Mouse (Mus musculus) limb, embryonic 13.5 days (tissue): ENCODE data around the gene Hist1h4a. TPM values are rescaled to one million over a fixed set of nuclear protein-coding genes. Genes with fewer than 3 reads are reported as not detected.
A peak's percentile ranks its signal among the peaks of the same experiment; 100 is the strongest.
"Not testable (repeated sequence)": the region's sequence is repeated elsewhere in the genome, so short reads cannot be mapped to it uniquely, and the experiment has no call there.

Experiments used
- ATAC-seq: fragments of 200-750 bp; cut with Nextera tagmentation; 2 replicates; pipeline ENCODE4 v1.8.0; 2017; ENCODE audit warnings: low read depth, moderate number of reproducible peaks, moderate TSS enrichment; ENCODE audit not compliant: low FRiP score
- H3K27ac ChIP-seq: fragments of 300-500 bp; sonication (generic); 2 replicates; pipeline ENCODE4 v1.5.1; 2015; ENCODE audit warnings: inconsistent platforms, mild to moderate bottlenecking, moderate library complexity
- H3K27me3 ChIP-seq: fragments of 300-500 bp; sonication (generic); 2 replicates; pipeline ENCODE4 v1.6.1; 2015; ENCODE audit warnings: mild to moderate bottlenecking, inconsistent platforms
- H3K36me3 ChIP-seq: fragments of 300-500 bp; sonication (generic); 2 replicates; pipeline ENCODE4 v1.6.1; 2015; ENCODE audit warnings: inconsistent platforms, mild to moderate bottlenecking, moderate library complexity
- H3K4me1 ChIP-seq: fragments of 300-500 bp; sonication (generic); 2 replicates; pipeline ENCODE4 v1.6.1; 2015; ENCODE audit warnings: inconsistent platforms
- H3K4me2 ChIP-seq: fragments of 300-500 bp; sonication (generic); replicated peaks from 2 replicates; pipeline ENCODE4 v1.6.1; 2015; ENCODE audit warnings: inconsistent platforms, mild to moderate bottlenecking, moderate library complexity
- H3K4me3 ChIP-seq: fragments of 300-500 bp; sonication (generic); 2 replicates; pipeline ENCODE4 v1.5.1; 2015; ENCODE audit warnings: moderate library complexity, mild to moderate bottlenecking, inconsistent platforms
- H3K9ac ChIP-seq: fragments of 300-500 bp; sonication (generic); 2 replicates; pipeline ENCODE4 v1.6.1; 2015; ENCODE audit warnings: mild to moderate bottlenecking, inconsistent platforms
- H3K9me3 ChIP-seq: fragments of 300-500 bp; sonication (generic); 2 replicates; pipeline ENCODE4 v1.6.1; 2016; ENCODE audit warnings: inconsistent platforms
- WGBS: fragments of 180-500 bp; shearing (Covaris S2); methylation state at CpG from one replicate; pipeline ENCODE4 v1.1.7; 2015; 5-methylcytosine and 5-hydroxymethylcytosine counted together
- polyA plus RNA-seq: library from polyadenylated mRNA; unstranded; fragments of >200 nt; fragmentation: Nextera tagmentation; extraction: Ambion mirVana; gene quantifications from 2 replicates; pipeline ENCODE4 v1.2.1, GENCODE M21; 2015

Hist1h4a gene
- polyA plus RNA-seq, 1 experiment from 2014 or later: 0.65 TPM

GRCm38 (mm10) chr13:23756790-23757189 lies 4.2 kb downstream of the Hist1h4a start, which contains the start of gene Hist1h4b:
Hist1h4b (plus strand) TSS chr13:23757013.
- peaks cover 29% of the 10 kb centered on the region for H3K4me1 ChIP-seq
- no peaks in the 10 kb centered on the region for H3K9me3 ChIP-seq
- H3K27ac ChIP-seq: peak within 1 kb of the TSS; percentile 94
- peak within 1 kb of the TSS; percentile 46 for H3K4me3 ChIP-seq
- peak; percentile 77 for ATAC-seq
- peak within 1 kb of the TSS; percentile 82 for H3K4me2 ChIP-seq
- no peaks in the 10 kb centered on the region for H3K36me3 ChIP-seq
- no peaks in the 10 kb centered on the region for H3K27me3 ChIP-seq
- peak within 1 kb of the TSS; percentile 69 for H3K9ac ChIP-seq
- WGBS: 0% methylated on average over 17 of the region's 22 CpGs

- Histone ChIP-seq H3K27me3 (no peaks in the 10 kb centered on the region), H3K27ac (no peak overlapping the region), H3K4me1 (peaks cover 23% of the 10 kb centered on the region), H3K36me3 (no peaks in the 10 kb centered on the region), H3K4me3 (no peak overlapping the region), H3K4me2 (no peak overlapping the region), H3K9me3 (no peaks in the 10 kb centered on the region), H3K9ac (no peak overlapping the region)
- ATAC-seq: no peak
Measured at GRCm38 (mm10) chr13:23755000-23755399, 6.0 kb downstream of the Hist1h4a start.

- Histone ChIP-seq H3K27me3 (no peaks in the 10 kb centered on the region), H3K27ac (peak overlapping the region; percentile 76; the same call in 1 of the 2 replicates), H3K36me3 (no peaks in the 10 kb centered on the region), H3K4me3 (0 out of 2 replicates have a peak overlapping the region, but pooled peaks have one; percentile 12), H3K4me1 (peaks cover 23% of the 10 kb centered on the region), H3K9me3 (no peaks in the 10 kb centered on the region), H3K4me2 (peak overlapping the region; percentile 65), H3K9ac (peak overlapping the region; percentile 65; the same call in 1 of the 2 replicates)
- ATAC-seq: no peak
- WGBS: 56% methylated on average over 4 of the region's 4 CpGs
Measured at GRCm38 (mm10) chr13:23753314-23754078, 7.5 kb downstream of the Hist1h4a start.

- Histone ChIP-seq H3K27ac (peak overlapping the region; percentile 76), H3K27me3 (no peaks in the 10 kb centered on the region), H3K9ac (peak overlapping the region; percentile 65), H3K4me3 (peak overlapping the region; percentile 42), H3K9me3 (no peaks in the 10 kb centered on the region), H3K4me2 (peak overlapping the region; percentile 65), H3K4me1 (peaks cover 27% of the 10 kb centered on the region), H3K36me3 (no peaks in the 10 kb centered on the region)
- 4% methylated on average over 6 of the region's 6 CpGs for WGBS
- ATAC-seq: no peak
Measured at GRCm38 (mm10) chr13:23752742-23753172, 8.3 kb downstream of the Hist1h4a start.

- peak within 1 kb of the TSS; percentile 48 for H3K4me3 ChIP-seq
- peak within 1 kb of the TSS; percentile 69 for H3K9ac ChIP-seq
- H3K36me3 ChIP-seq, H3K9me3 ChIP-seq, H3K27me3 ChIP-seq: not testable (repeated sequence)
- peak within 1 kb of the TSS; percentile 96 for H3K27ac ChIP-seq
- H3K4me2 ChIP-seq: peak within 1 kb of the TSS; percentile 65
- 0% methylated on average over 21 of the region's 47 CpGs for WGBS
- ATAC-seq: peak; percentile 90
- peaks cover 27% of the 10 kb centered on the region for H3K4me1 ChIP-seq
Measured at GRCm38 (mm10) chr13:23752067-23752741, 8.8 kb downstream of the Hist1h4a start, which contains the start of gene Hist1h3b. Hist1h3b (plus strand) TSS chr13:23752267.

GRCm38 (mm10) chr13:23751478-23751956 lies 9.5 kb downstream of the Hist1h4a start:
- peak overlapping the region; percentile 48 for H3K4me3 ChIP-seq
- no peak for ATAC-seq
- no peaks in the 10 kb centered on the region for H3K9me3 ChIP-seq
- WGBS: under 1% methylated on average over 11 of the region's 11 CpGs
- peaks cover 29% of the 10 kb centered on the region for H3K4me1 ChIP-seq
- no peaks in the 10 kb centered on the region for H3K27me3 ChIP-seq
- H3K27ac ChIP-seq: peak overlapping the region; percentile 96
- peak overlapping the region; percentile 65 for H3K4me2 ChIP-seq
- no peaks in the 10 kb centered on the region for H3K36me3 ChIP-seq
- H3K9ac ChIP-seq: peak overlapping the region; percentile 69

GRCm38 (mm10) chr13:23750839-23751477 lies 10.1 kb downstream of the Hist1h4a start, which contains the start of gene Hist1h2ab:
Hist1h2ab (plus strand) TSS chr13:23751126.
- Histone ChIP-seq H3K4me2 (peak within 1 kb of the TSS; percentile 65), H3K4me3 (peak within 1 kb of the TSS; percentile 48), H3K4me1 (peaks cover 29% of the 10 kb centered on the region), H3K27ac (peak within 1 kb of the TSS; percentile 96), H3K9ac (peak within 1 kb of the TSS; percentile 69)
- not testable (repeated sequence) for H3K27me3 ChIP-seq, H3K36me3 ChIP-seq, H3K9me3 ChIP-seq
- under 1% methylated on average over 32 of the region's 47 CpGs for WGBS
- ATAC-seq: peak; percentile 54

- Histone ChIP-seq H3K27ac (peak overlapping the region; percentile 84), H3K9me3 (no peaks in the 10 kb centered on the region), H3K4me3 (no peak overlapping the region), H3K36me3 (no peaks in the 10 kb centered on the region), H3K4me1 (peaks cover 30% of the 10 kb centered on the region), H3K9ac (no peak overlapping the region), H3K27me3 (no peaks in the 10 kb centered on the region), H3K4me2 (no peak overlapping the region)
- WGBS: 93% methylated on average over 5 of the region's 5 CpGs
- ATAC-seq: no peak
Measured at GRCm38 (mm10) chr13:23749563-23750121, 11.4 kb downstream of the Hist1h4a start.

GRCm38 (mm10) chr13:23747892-23748288 lies 13.1 kb downstream of the Hist1h4a start:
- Histone ChIP-seq H3K9ac (peak overlapping the region; percentile 68), H3K27ac (peak overlapping the region; percentile 99), H3K4me3 (peak overlapping the region; percentile 49; the same call in 1 of the 2 replicates), H3K9me3 (no peaks in the 10 kb centered on the region), H3K27me3 (no peaks in the 10 kb centered on the region), H3K36me3 (no peaks in the 10 kb centered on the region), H3K4me2 (peak overlapping the region; percentile 69), H3K4me1 (peaks cover 29% of the 10 kb centered on the region)
- no peak for ATAC-seq
- WGBS: 9% methylated on average over 4 of the region's 4 CpGs

GRCm38 (mm10) chr13:23747081-23747891 lies 13.7 kb downstream of the Hist1h4a start:
- Histone ChIP-seq H3K9me3 (no peaks in the 10 kb centered on the region), H3K27ac (peak overlapping the region; percentile 99), H3K4me2 (peak overlapping the region; percentile 69), H3K27me3 (no peaks in the 10 kb centered on the region), H3K36me3 (no peaks in the 10 kb centered on the region), H3K4me3 (peak overlapping the region; percentile 49), H3K9ac (peak overlapping the region; percentile 68), H3K4me1 (peaks cover 25% of the 10 kb centered on the region)
- 3% methylated on average over 13 of the region's 13 CpGs for WGBS
- no peak for ATAC-seq
